In the genomic region with DNA sequence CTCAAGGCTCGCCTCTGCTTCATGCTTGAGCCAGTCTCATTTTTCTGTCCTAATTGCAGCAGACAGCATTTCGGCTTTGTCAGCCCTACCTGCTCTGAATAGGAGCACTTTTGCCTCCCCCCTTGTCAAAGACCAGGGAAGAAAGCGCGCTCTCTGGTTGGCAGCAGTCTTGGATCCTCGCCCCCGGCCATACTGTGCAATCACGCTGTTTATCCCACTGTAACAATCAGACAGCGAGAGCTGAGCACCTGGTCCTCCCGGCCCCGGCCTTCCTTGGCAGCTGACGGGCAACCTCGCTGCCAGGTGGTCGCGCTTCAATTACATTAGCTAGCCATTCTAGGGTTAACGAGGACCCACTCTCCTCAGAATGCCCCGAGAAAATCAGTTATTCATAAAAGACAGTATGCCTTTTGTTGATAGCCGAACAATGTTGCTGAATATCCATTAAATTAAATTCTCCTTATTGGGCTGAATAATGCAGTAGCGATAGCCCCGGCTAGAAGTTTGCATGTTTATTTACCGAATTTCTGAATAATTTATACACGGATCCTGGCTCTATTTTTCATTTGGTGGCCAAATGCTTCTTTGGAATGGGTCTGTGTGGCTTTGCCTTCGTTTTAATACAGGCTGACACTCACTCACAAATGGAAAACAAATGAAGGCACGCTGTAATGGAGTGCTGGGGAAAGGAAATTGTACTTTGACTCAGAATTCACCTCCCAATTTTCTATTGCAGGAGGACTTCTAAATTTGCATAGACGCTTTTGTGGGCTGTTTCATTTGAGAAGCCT, we compare ENCODE assay signal across 11 mouse cellular contexts. TPM values are rescaled to one million over a fixed set of nuclear protein-coding genes. Genes with fewer than 3 reads are reported as not detected.
DNase-seq lines count a peak whose midpoint lies in the region; ATAC-seq lines count a peak whose summit lies in the region.
"Had no signal": no experiment of that assay in that cellular context is flagged by ENCODE, and none has a peak within 500 bp of the region (broad histone marks: within the 10 kb centered on the region; RNA-seq: fewer than 3 reads in every experiment).

No protein-coding gene starts in this region.

- H3K27ac ChIP-seq in embryonic facial prominence, embryonic 10.5 days (replicated peaks), result 0 out of 2 replicates have a peak overlapping the region, but pooled peaks have one; percentile 35
- peak overlapping the region; percentile 72 for H3K27ac ChIP-seq in hindbrain, embryonic 15.5 days (replicated peaks)

- peak; percentile 81 for ATAC-seq in hindbrain, embryonic 15.5 days (ENCODE audit: low FRiP score, low read depth)

- peak overlapping the region; percentile 33 for H3K4me2 ChIP-seq in hindbrain, embryonic 15.5 days

- peaks cover 31% of the 10 kb centered on the region for H3K4me1 ChIP-seq in embryonic facial prominence, embryonic 10.5 days
- peaks cover 26% of the 10 kb centered on the region for H3K4me1 ChIP-seq in hindbrain, embryonic 15.5 days (replicated peaks)

- H3K36me3 ChIP-seq in embryonic facial prominence, embryonic 10.5 days (replicated peaks), result no peaks in the 10 kb centered on the region
- no peaks in the 10 kb centered on the region for H3K36me3 ChIP-seq in hindbrain, embryonic 15.5 days

- no peaks in the 10 kb centered on the region for H3K27me3 ChIP-seq in embryonic facial prominence, embryonic 10.5 days (replicated peaks; ENCODE audit: low read depth, poor library complexity, severe bottlenecking)
- H3K27me3 ChIP-seq in hindbrain, embryonic 15.5 days, result no peaks in the 10 kb centered on the region

- H3K9ac ChIP-seq in hindbrain, embryonic 15.5 days, result 0 out of 2 replicates have a peak overlapping the region, but pooled peaks have one; percentile 28

- no peak overlapping the region for H3K4me3 ChIP-seq in embryonic facial prominence, embryonic 10.5 days
- H3K4me3 ChIP-seq in hindbrain, embryonic 15.5 days, result no peak overlapping the region

- DNase-seq in right cerebral cortex, postnatal 10 days (ENCODE audit: low spot score in 2 of 2), result peak; percentile 48 to 49
- no peak for DNase-seq in right cerebral cortex, postnatal 36 days (ENCODE audit: low spot score in 2 of 2)
- peak; percentile 43 for DNase-seq in embryonic facial prominence, embryonic 10.5 days (ENCODE audit: low spot score)
- peak; percentile 70 for DNase-seq in retina, postnatal 1 day
- DNase-seq in adrenal gland, postnatal 14 days, result no peak
- DNase-seq in embryo, embryonic 10 days (ENCODE audit: low spot score), result no peak
- DNase-seq: gastrocnemius, postnatal 14 days; kidney, adult 11 months had no signal

- H3K9me3 ChIP-seq in embryonic facial prominence, embryonic 10.5 days, result no peaks in the 10 kb centered on the region
- no peaks in the 10 kb centered on the region for H3K9me3 ChIP-seq in hindbrain, embryonic 15.5 days
- H3K9me3 ChIP-seq: G1E had no signal

- 57% methylated on average over 24 of the region's 24 CpGs for WGBS in embryonic facial prominence, embryonic 10.5 days
- 18% methylated on average over 24 of the region's 24 CpGs for WGBS in hindbrain, embryonic 15.5 days

RNA-seq across cellular contexts. Expression of a gene that starts 57.9 kb away (rescaled TPM):
- 1.5 and 1.9 TPM in 2 replicates for polyA plus RNA-seq in embryonic facial prominence, embryonic 10.5 days (2016; fragmentation: Nextera tagmentation; extraction: Ambion mirVana)
- 3.8 and 5.1 TPM in 2 replicates for polyA plus RNA-seq in hindbrain, embryonic 15.5 days (2015; fragmentation: Nextera tagmentation; extraction: Ambion mirVana)
- 6.0 and 6.8 TPM in 2 replicates for total RNA-seq in adrenal gland, postnatal 14 days (2021)
- total RNA-seq: gastrocnemius, postnatal 14 days; liver, adult 2 months had no signal
- polyA plus RNA-seq: G1E had no signal

Comparison
In these comparisons a context has a peak if more than half of its experiments do, and no peak if none do; other contexts are left out.
1. DNase-seq: peak in right cerebral cortex, postnatal 10 days (2 of 2), embryonic facial prominence, embryonic 10.5 days (single experiment) and retina, postnatal 1 day (single experiment); none in right cerebral cortex, postnatal 36 days (0 of 2), adrenal gland, postnatal 14 days (single experiment) and embryo, embryonic 10 days (single experiment).